Mouse (Mus musculus) fibroblast of lung, adult 2 months (primary cell): ENCODE measurements at regions not wholly inside any gene's neighbourhood (a gene's known extent, or its start where the extent isn't known, plus 50 kb on each side); places are given as distances from the start of the nearest gene placed in this dataset.

ENCODE experiments used
- DNase-seq: peaks from one replicate; pipeline ENCODE4 v3.0.0-alpha.2; 2011; ENCODE audit warnings: low read depth

DNA sequence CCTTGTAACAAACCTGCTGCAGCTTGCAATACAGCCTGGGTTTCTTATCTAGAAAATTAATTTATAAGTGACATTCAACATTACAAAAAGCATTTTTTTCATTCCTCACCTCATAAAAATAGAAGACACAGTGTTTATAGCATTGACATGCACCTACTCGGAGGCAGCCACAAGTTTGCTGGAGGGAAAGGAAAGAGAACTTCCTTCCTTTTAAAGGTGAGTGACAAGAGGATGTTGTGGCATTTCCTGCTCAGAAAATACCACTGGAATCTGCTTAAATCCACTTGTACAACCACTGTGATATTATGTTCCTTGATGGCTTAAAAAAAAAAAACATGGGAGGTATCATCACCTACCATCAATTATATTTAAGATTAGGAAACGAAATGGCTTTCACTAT is 1222.2 kb upstream of the Flrt2 start:
- DNase-seq = no peak

DNA sequence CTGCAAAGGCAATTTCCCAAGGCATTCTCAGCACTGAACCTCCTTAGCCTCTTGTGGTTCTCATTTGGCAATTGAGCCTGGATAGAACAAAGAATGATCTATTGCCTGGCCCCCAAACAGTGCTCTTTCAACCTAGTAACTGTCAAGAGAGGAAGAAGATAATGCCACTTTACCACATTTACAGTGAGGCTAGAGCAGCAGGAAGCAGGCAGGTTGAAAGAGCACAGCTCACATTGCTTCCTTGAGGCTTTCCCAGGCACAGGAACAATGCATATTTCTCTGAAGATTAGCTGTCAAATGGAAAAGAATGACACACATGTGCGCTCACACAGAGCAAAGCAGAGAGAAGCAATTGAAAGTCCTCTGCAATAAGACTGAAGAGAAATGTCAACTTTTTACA is 1221.0 kb upstream of the Flrt2 start:
- no peak for DNase-seq

DNA sequence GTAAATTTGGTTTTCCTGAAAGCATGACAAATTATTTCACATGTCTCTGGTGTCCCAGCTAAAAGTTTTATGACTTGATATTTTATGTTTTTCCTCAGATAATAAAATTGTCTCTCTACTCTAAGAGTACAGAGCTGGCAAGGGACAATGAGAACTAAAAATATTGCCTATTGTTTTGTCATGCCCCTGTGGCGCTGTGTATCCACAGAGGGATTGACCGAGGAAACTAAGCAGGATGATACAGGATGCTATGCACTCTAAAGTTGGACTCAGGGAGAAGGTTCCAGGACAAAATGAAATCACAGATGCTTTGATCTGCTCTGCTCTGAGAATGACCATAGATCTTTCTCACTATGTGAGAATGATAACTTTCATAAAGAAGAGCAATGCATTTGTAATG is 1203.3 kb upstream of the Flrt2 start:
- no peak for DNase-seq

DNA sequence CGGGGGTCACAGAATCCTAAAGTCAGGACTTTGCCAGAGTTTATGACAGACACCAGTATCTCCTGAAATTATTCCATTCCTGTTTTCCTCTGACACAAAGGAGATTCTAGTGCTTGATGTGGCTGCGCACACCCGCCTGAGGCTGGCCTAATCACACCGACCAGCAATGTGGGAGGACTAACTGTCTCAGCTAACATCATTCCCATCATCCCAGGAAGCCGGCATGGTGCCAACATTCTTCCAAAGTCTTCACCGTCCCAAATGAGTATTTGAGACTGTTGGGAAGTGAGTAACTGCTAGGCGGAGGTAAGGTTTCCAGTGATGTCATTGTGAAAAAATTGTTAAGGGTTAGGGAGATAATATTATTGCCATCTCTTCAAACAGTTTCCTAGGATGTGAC is 1183.9 kb upstream of the Flrt2 start:
- no peak for DNase-seq

DNA sequence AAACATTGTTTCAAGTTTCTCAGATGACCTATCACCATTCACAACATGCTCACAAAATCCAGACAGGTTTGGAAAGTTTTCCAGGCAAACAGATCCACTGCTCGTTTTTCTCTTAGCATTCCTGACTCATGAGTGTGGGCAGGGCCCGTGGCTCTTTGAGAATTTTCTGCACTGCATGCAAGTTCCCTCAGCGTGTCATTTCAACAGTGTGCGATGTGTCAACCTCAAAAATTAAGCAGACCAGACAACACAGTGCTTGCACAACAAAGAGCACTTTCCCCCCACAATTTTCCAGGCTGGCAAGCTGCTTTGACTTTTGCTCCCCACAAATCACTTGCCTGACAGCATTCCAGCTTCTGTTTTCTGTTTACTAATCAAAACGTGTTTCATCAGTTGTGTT is 1182.2 kb upstream of the Flrt2 start:
- peak; percentile 77 for DNase-seq

DNA sequence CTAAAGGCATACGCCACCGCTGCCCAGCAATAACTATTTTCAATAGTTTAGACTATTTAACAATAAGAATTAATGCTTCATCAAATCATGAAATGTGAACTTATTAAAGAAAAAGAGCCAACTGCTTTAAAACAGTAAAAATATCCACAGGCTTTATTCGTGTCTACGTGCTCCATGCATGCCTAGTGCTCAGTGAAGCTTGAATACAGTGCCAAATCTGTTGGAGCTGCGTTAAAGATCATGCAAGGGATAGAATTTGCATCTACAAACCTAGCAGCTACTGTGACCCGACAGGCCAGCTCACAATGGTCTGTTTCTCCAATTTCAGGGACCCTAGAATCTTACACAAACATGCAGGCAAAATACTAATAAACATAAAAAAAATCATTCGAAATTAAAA is 1147.3 kb upstream of the Flrt2 start:
- no peak for DNase-seq

DNA sequence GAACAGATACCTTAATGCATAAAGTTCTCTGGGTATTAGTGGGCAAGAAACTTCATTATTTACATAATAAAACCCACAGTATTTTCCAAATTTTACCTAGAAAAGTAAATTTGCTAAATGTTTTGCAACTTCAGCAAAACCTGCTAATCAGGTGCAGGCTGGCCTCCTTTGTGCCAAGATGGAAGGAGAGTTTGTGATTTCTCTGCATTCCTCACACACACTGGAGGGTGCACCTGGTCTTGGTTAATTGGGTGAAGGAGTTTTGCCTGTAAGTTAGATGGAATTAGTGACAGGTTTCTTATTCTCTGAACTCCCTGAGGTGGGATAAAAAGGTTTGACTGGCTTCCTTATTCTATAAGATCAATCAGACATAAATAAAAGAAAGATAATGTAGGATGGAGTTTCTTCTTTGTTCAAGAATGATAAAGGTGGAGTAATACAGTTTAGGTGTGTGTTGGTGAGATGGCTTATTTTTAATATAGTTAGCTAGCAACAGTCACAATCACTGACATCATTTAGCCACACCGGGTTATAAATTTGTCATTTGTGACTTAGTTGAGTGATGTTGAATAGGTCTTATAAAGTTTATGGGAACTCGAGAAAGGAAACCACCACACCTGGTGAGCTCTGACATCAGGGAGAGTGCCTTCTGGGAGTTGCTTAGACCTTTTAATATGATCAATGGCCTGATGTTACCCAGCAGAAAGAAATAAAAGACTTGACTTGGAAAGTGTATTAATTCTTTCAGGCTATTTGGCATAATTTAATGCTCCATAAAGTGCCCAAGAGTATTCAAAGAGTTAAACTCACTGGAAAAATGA is 1131.4 kb upstream of the Flrt2 start:
- DNase-seq = no peak

DNA sequence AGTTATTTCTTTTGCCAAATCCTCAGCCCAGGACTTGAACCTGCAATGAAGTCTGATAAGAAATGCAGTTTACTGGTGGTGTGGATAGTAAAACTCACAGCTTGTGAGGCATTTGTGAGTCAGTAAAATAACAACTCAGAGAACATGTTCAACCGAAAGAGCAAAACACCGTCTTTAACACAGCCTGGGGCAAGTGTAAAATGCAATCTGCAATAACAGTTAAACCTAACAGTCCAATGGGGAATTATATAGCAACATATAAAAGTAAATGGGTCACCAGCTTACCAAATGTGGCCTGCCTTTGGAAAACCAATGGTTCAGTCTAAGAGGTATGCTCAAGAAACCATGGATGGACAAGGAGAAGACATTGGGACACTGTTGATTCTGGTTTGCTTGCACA is 1117.0 kb upstream of the Flrt2 start:
- DNase-seq = no peak

DNA sequence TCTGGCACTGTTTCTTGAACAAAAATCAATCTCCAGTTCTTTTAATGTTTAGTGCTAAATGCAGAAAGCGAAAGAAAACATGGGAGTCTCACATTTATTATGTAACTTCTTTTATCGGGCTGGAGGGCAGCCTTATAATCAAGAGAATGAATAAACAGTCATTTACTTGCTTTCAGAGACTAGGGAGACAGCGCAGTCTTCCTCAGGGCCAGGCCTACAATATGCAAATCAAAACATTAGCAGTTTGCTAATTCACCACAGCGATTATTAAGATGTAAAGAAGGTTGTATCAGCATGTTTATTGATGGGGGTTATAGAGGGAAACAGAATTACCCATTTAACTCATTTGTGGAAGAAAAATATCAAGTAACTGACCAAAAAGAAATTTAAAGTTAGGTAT is 1111.7 kb upstream of the Flrt2 start:
- DNase-seq = no peak

DNA sequence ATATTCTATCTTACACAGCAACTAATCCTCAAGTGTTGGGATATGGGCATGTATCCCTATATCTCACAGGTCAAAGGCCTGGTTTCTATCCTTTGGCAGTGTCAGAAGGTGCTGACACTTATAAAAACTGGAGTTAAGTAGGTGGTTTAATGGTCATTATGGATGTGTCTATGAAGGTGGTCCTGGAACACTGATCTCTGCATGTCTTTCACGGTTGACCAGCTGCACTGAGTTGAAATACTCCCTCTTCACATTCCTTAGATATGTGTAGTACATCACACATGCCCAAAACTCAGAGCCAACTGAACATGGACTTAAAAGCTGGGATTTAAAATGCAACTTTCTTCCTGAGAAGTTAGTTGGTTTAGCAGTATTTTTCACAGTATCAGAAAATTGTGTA is 1107.7 kb upstream of the Flrt2 start:
- DNase-seq = no peak

DNA sequence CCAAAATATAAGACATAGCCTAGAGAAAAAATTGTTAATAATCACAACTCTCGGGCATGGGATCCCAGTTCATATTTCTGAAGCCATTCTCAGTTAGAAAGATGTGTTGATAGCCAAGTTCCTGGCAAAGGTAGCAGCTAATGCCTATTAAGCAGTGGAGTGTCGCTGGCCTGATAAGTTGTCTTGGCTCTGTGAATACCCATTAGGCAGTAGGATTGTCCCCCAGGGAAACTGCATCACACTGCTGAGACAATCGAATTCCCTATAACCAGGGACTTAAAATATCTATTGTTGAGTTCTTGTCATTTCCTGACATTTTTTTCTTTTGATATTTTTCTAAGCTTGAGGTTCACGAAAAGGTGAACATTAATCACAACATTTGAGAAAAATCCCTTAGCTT is 1105.0 kb upstream of the Flrt2 start:
- DNase-seq = no peak

DNA sequence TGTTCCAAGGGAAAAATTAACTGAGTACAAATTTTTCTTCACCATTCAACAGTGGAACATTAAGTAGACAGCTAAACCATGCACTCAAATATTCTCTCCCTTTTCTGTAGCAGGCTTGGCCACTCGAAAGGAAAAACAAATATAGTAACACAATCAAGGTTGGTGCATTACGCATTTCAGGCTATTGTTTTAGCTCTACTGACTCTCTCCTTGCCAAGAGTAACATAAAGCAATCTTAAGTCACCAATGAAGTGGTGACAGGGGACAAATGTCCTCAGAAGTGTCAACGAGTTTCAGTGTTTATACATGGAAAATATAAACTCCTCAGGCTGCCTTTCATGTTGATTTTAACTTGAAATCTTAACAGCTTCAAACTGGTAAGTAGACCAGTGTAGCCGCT is 1103.4 kb upstream of the Flrt2 start:
- no peak for DNase-seq

DNA sequence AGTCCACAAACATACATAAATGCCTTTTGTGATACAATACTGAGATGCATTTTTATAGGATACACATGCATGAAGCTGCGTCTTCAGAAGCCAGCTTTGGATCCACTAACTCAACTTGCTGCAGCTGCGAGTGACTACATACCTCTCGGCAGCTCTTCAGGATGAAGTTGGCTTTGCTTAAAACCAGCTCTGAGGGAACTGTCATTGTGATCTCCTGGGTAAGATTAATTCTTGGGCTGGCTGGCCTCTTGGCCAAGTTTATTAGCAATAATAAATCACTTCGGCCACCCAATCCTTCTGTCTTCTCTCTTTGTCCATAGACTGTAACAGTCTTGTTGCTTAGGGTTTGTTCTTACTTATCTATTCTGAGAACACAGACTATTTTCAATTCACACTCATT is 1103.0 kb upstream of the Flrt2 start:
- no peak for DNase-seq

DNA sequence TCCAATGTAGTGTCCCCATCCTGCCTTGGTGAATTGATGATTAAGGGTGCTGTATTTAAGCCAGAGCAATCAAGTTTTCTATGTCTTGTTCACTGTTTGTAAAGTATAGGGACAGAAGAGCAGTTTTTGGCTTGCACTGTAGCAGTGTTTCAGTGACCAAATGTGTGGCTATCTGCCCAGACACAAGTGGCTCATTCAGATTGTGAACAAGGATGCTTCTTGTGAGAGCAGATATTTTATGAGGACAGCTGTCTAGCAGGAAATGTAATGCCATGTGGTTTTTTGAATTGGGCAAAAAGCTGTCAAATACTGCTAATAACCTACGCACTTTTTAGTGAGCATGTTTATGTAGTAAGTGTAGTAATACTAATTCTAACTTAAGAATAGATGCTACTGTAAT is 1086.5 kb upstream of the Flrt2 start:
- no peak for DNase-seq

DNA sequence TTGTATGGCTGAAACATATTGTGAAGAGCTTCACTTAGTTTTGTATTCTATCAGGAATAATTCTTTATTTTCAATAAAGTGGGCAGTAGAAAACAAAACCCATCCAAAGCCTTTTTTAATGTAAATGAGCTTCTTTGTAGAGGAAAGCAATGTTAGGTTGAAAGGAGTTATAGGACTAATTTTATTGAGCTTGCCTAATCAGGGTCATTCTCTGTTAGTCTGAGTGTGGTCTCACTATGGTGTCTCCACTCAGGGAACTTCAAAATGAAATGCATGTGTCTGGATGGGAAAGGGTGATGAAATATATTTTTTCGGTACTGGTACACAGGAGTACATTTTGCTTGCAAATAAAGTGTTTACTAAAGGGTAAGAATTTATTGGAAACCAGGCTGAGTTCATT is 1055.5 kb upstream of the Flrt2 start:
- DNase-seq = no peak

DNA sequence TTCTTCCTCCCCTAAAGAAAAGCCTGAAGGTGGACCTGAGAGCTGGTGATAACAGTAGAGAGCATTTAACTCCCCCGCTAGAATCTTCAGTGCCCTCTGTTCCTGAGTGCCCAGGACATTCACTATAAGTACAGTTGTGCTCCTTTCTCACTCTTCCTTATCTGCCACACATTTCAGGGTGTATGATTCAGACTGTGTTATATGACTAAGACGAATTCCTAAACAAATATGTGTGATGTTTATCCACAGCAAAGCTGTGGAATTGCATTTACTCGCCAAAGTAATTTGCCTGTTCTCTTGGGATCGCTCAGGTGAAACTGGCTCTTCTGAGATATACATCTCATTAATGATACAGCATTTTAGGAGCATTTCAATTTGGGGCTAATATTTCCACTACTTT is 1051.9 kb upstream of the Flrt2 start:
- no peak for DNase-seq

DNA sequence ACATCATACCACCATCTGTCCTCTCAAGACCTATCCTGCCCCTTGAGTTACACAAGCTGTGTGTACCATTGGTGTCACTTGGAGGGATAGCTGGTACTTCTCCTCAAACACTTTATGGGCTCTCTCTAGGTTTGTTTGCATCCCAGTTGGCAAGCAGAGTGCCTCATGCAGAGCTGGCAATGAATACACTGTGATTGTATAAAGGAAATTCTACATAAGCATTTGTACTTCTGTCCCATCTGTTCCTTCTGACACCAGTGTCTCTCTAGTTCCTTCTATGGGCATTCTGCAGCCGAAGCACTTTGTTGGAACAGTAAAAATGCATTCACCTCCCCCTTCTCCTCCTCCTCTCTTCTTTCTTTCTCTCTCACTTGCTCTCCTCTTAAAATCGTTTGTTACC is 1046.7 kb upstream of the Flrt2 start:
- no peak for DNase-seq

DNA sequence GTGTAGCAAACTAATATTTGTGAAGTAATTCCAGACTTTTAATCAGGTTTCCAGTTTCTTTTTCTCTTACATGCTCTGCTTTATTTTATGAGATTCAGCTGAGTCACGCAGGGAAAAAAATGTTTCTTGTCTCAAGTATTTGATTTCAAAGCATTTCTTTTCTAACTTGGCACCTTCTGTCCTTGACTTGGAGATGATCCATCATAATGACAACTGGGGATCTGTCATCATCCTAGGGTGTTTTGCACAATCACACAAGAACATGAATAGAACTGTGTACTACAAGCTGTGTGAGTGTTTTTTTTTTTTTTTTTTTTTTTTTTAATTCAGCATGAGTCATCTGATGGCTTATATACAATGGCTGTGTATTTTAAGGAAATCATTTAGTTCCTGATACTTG is 1022.0 kb upstream of the Flrt2 start:
- peak; percentile 83 for DNase-seq

DNA sequence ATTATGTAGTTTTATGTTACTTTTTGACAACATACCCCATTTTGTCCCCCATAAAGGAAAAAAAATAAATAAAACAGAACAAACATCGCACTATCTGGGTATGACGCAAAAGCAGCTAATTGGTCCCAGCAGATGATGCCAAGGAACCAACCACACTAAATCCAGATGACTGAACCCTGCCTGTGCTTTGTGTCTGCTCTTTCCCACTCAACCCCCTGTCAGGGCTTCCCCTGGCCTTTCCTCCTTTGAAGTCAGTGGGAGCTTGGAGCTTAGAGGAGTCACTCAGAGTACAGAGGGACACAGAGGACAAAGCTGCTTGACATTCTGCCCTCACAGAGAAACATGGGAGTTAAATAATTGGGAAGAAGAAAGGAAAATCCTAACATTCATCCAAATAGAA is 1017.1 kb upstream of the Flrt2 start:
- no peak for DNase-seq

DNA sequence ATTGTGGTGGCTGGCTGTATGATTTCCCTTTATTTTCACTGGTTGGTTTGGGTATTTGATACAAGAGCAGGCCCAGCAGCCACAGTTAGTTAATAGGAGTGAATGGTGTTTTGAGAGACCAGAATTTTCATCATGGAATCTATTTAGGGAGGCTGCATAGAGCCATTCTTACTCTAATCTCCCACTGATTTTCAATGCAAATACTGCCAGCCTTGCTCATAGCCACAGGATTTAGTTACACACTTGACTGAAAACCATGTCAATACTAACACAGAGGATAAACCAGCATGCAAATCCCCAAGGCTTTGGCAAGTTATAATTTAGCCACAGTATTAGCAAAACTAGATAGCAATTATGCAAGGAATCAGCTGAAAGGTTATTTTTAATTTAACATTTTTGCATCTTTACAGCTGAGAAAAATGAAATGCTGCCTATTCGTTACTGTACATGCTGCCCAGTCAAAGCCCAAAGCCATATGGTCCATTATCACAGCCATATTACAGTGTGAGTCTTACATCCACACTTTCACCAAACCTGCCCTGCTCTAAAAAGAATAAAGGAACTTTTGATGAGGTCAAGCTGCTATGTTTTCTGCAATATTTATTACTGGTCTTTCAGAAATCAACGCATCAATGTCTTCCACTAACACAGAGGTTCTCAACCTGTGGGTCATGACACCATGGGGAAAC is 1000.5 kb upstream of the Flrt2 start:
- no peak for DNase-seq

DNA sequence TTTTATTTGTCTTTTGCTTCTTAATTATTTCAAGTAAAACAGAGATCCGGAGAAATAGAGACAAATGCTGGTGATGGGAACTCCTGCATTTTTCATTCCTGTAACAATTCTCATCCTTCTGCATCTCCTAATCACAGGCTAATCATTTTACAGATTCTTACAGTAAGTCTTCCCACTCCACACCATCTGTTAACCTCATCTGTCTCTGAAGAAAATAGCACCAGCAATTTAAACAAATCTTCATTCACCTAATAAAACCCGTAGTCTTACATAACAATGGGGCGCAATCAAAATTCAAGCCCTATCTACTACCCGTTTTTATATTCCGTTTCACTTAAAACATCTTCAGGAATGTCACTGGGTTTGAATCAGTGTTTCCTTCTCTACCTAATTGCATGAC is 960.6 kb upstream of the Flrt2 start:
- DNase-seq = no peak

DNA sequence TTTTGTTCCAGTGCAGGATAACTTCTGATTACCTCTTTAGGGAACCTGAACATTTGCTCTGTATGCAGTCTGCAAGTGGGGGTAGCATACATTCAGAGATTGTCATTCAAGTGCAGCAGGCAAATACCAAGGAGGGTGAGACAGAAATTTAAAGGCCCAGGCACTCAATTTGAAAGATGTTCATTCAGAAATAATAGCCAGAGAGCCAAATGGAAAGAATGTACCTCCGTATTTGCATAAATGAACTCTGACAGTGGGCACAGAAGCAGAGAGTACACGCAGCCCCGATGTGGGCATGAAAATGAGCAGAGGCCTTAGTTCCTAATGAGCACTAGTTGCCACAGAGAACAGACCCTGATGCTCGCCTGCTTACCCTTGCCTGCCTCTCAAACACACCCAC is 958.8 kb upstream of the Flrt2 start:
- no peak for DNase-seq

DNA sequence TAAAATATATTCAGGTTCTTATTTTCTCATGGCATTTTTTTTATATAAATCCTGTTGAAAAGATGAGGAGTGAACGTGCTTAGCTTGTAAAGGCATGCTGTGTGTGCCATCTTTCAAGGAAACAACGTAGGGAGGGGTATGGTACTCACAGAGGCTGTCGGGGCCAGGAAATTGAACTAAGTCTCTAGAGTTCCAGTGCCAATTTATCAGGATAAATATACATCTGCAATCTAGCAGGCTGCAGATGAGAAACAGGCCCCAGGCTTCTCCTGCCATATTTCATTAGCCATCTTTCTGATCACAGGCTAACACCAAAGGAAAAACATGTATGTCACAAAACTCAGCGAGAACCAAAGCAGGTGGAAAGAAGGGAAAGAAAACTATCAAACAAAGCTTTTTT is 954.8 kb upstream of the Flrt2 start:
- DNase-seq = no peak
